Mouse (Mus musculus) MEL-GATA-1-ER (cell line): Measurements from ENCODE around the gene Fam110a.
"Not testable (repeated sequence)": the region's sequence is repeated elsewhere in the genome, so short reads cannot be mapped to it uniquely, and the experiment has no call there.

Source experiments
- DNase-seq: peaks from one replicate; pipeline ENCODE4 v3.0.0-alpha.2; 2012; ENCODE audit warnings: low read depth; ENCODE audit errors: extremely low read depth

The Fam110a gene

DNA sequence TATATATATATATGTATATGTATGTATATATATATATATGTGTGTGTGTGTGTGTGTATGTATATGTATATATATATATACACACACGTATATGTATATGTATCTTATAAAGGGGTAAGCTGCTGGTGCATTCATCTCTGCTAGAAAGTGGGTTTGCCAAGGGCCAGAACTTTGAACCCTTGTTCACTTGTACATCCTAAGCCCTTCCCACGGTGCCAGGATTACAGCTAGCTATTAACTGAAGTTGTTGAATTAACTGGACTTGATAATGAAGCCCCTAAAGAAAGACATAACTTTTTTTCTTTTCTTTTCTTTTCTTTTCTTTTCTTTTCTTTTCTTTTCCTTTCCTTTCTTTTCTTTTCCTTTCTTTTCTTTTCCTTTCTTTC, 17.2 kb upstream of the Fam110a start:
- not testable (repeated sequence) for DNase-seq

GRCm38 (mm10) chr2:151996229-151997189, 16.5 kb upstream of the Fam110a start, which contains the start of gene Slc52a3:
TSS of gene Slc52a3 (plus strand) at chr2:151996511.
- peak; percentile 69 for DNase-seq

DNA sequence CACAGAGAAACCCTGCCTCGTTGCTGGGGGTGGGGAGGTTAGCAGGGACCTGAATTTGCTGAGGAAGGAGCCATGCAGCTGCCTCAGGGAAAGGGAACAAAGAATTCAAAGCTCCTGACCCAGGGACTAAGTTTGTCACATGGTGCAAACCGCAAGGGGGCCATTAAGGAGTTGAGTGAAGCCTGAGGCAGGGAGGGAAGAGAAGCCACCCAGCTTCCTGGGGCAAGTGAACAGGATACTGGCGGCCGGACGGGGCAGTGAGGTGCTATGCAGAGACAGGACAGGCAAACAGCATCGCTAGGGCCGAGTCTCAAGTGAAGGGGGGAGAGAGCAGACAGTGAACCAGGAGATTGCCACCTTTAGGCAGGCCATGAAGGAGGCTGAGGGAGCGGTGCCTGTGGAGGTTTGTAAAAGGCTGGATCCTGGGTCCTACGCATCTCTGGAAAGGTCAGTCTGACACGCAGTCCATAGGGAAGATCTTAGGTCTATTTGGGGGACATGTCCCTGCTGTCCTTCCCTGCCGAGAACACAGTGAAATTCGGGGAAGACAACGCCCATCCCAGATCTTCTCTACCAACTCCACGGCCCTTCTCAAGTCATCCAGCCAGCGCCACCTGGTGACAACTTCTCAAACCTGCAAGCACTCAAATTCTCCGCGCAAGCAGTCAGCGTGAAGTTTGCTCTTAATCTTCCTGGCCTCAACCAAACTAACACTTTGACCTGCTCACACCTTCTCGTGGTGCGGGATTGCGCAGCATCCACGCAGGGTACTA, 14.5 kb upstream of the Fam110a start:
- DNase-seq, result peak; percentile 47

GRCm38 (mm10) chr2:151991446-151991845, 11.4 kb upstream of the Fam110a start:
- no peak for DNase-seq

GRCm38 (mm10) chr2:151990985-151991394, 11.0 kb upstream of the Fam110a start:
- DNase-seq, result no peak

DNA sequence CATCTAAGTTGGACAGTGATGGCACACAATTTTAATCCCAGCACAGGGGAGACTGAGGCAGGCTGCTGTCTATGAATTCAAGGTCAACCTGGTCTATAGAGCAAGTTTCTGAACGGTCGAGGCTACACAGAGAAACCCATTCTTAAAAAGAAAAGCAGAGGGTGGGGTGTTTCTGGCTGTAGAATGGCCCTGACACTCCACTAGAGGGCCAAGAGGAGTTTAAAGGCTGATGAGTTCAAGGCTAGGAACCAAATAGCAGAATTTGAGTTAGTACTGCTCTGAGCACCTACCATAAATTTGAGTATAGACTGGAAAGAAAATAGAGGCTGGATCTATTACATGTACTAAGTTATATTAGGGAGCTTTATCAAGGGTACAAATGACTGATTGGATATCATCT, 9.0 kb upstream of the Fam110a start:
- DNase-seq, result no peak

GRCm38 (mm10) chr2:151986958-151987357, 6.9 kb upstream of the Fam110a start:
- DNase-seq, result no peak

DNA sequence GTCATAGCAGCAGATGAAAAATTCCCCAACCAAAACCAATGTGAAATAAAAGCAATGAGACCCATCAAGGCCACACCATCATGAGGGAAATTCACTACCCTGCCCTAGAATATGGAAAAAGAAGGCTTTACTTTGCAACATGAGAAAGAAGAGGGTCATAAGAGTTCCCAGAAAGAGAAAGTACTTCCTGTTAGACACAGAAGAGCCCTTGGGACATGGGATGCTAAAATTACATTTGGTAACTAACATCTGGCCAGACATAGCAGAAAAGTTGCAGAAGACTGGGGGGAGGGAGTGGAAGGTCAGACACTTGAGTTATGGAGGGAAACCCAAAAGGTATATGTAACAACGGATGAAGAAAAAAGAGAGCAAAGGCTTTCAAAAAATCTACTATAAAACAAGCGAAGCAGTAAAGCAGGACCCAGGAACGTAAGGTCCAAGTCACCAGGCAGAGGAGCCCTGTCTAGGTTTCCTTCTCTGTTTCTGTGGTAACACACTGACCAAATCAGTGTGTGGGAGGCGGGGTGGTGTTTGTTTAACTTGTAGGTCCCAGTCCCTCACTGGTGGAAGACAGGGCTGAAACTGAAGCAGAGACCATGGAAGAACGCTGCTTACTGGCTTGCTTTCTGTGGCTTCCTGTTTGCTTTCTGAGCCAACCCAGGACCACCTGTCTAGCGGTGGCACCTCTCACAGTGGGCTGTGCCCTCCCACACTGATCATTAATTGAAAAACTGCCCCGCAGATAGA, 5.6 kb upstream of the Fam110a start:
- DNase-seq, result no peak

- DNase-seq, result no peak
Measured at GRCm38 (mm10) chr2:151984019-151984418, 4.0 kb upstream of the Fam110a start.

DNA sequence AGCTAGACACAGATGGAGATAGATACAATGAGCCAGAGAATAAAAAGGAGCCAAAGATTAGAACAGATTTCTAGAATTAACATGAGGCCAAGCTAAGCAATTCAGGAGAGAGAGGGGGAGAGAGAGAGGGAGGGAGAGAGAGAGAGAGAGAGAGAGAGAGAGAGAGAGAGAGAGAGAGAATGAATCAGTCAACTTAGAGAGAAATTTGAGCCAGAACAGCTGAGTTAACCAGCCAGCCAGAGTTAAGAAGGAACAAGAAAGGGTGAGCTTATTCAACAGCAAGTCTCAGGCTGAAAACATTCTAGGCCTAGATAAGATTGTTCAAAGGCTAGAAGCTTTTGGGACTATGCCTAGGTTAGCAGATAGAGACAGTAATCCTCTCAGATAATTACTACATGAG, 2.5 kb upstream of the Fam110a start:
- no peak for DNase-seq

- DNase-seq, result no peak
Measured at GRCm38 (mm10) chr2:151981268-151981667, 1.2 kb upstream of the Fam110a start.

DNA sequence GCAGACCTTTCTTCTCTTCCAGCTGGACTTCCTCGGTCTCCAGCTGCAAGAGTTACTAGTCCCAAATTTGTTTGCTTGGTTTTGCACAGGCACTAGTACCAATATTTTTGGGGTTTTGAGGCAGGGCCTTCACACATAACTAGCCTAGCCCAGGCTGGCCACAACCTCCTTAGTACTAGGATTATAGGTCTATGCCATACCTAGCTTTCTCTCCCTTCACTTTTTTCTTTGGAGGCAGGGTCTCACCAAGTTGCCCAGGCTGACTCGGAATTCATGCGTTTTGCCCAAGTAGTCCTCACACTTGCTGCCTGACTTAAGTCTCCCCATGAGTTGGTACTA, 305 bp upstream of the Fam110a start:
- no peak for DNase-seq

GRCm38 (mm10) chr2:151978494-151978893, 1.5 kb downstream of the Fam110a start:
- no peak for DNase-seq

DNA sequence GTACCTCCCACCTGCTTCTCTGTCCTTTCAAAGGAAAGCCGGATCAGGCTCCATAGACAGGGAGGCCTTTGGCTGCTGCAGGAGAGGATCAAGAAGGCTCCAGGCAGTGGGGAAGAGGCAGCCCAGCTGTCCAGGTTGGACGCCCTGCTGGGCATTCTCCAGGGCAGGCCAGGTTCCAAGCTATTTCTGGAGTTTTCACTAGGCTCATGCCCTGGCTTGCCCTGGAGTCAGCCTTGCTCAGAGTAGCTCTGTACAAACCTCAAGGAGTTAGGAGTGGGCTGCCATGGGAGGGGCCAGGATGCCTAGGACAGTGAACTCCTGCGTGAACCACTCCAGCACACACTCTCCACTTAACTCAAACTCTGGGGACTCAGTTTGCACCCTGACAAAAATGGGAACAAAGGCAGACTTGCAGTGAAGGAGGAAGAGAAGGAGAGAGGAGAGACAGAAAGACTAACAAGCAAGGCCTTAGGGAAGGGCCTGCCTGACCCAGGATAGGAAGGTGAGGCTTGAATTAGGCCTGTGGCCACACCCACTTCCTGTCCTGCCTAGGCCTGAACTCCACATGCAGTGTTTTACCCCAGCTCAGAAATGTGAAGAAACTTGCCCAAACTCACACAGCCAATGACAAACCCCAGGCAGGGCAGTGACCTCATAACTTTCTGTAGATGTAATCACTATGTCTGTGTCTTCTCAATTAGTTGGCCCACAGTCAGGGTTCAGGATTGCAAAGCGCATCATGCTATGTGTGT, 2.2 kb downstream of the Fam110a start:
- no peak for DNase-seq

- no peak for DNase-seq
Measured at GRCm38 (mm10) chr2:151976067-151976466, 4.0 kb downstream of the Fam110a start.

- DNase-seq, result no peak
Measured at GRCm38 (mm10) chr2:151975295-151975694, 4.7 kb downstream of the Fam110a start.

DNA sequence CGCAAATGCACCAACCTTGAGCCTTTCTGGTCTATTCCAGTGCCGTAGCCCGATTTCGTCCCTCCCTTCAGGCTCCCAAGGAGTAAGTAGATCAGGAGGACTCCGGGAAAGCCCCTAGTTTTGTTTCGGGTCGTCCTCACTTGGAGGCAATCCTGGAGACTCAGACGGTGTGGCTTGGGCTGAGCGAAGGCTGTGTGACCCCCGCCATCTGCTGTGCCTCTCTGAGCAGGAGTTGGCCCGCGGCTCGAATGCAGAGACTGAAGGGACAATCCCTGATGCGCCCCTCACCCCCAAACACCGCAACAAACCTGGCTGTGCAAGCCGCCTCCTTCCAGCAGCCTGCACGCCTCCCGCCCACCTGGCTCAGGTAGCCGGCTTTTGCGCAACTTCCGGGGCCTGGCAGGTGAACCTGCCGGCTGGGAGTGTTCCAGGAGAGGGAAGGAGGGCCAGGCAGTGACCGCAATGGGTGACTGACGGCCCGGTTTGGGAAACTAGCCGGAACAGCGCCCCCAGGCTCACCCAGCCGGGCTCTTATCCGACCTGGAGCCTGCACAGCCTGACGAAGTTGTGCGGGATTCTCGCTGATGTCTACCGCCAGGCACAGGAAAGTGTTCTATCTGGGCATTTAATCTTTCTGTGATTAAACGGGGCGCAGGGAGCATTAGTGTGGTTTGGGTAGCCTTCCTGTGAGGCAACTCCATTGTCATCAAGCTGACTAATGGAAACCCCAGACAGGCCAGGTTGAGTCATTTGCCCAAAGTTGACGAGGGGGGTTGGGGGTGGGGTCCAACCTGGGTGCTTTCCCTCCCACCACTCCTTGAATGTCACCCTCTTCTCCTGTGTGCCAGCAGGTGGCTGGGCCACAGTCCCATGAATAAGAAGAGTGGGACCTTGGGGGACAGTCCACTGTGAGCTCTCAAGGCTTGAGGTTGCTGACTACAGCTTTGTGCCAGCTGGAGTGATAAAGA, 6.1 kb downstream of the Fam110a start:
- DNase-seq, result no peak

- DNase-seq, result no peak
Measured at GRCm38 (mm10) chr2:151972880-151973594, 7.0 kb downstream of the Fam110a start.

- DNase-seq, result no peak
Measured at GRCm38 (mm10) chr2:151971748-151972147, 8.3 kb downstream of the Fam110a start.
